Comparison of ENCODE assay signal across 24 mouse cellular contexts in genomic region chr16:18471381-18471955, GRCm38 (mm10). TPM values are rescaled to one million over a fixed set of nuclear protein-coding genes. Genes with fewer than 3 reads are reported as not detected.
DNase-seq lines count a peak whose midpoint lies in the region; ATAC-seq and TF ChIP-seq lines count a peak whose summit lies in the region.
"Had no signal": no experiment of that assay in that cellular context is flagged by ENCODE, and none has a peak within 500 bp of the region (broad histone marks: within the 10 kb centered on the region; RNA-seq: fewer than 3 reads in every experiment).

No protein-coding gene starts in this region.

- H3K9me3 ChIP-seq in hindbrain, embryonic 10.5 days: no peaks in the 10 kb centered on the region
- H3K9me3 ChIP-seq in hindbrain, embryonic 14.5 days (ENCODE audit: control insufficient read depth, low read length): no peaks in the 10 kb centered on the region
- no peaks in the 10 kb centered on the region for H3K9me3 ChIP-seq in midbrain, embryonic 11.5 days (ENCODE audit: control insufficient read depth, low read length)
- no peaks in the 10 kb centered on the region for H3K9me3 ChIP-seq in midbrain, embryonic 15.5 days
- H3K9me3 ChIP-seq in embryonic facial prominence, embryonic 13.5 days: no peaks in the 10 kb centered on the region
- H3K9me3 ChIP-seq: hindbrain, embryonic 12.5 days; liver, embryonic 13.5 days; midbrain, embryonic 13.5 days had no signal

- peaks cover 21% of the 10 kb centered on the region for H3K4me1 ChIP-seq in hindbrain, embryonic 10.5 days (replicated peaks)
- no peaks in the 10 kb centered on the region for H3K4me1 ChIP-seq in hindbrain, embryonic 14.5 days (replicated peaks; ENCODE audit: control insufficient read depth, insufficient read depth, low read length)
- no peaks in the 10 kb centered on the region for H3K4me1 ChIP-seq in midbrain, embryonic 11.5 days (ENCODE audit: control insufficient read depth, insufficient read depth, low read length)
- no peaks in the 10 kb centered on the region for H3K4me1 ChIP-seq in midbrain, embryonic 15.5 days
- H3K4me1 ChIP-seq in embryonic facial prominence, embryonic 13.5 days: peaks cover 15% of the 10 kb centered on the region; the same call in 1 of the 2 replicates
- H3K4me1 ChIP-seq: liver, embryonic 13.5 days; midbrain, embryonic 13.5 days had no signal

- 0 out of 2 replicates have a peak overlapping the region, but pooled peaks have one; percentile 3 for H3K27ac ChIP-seq in hindbrain, embryonic 10.5 days
- no peak overlapping the region for H3K27ac ChIP-seq in hindbrain, embryonic 14.5 days
- no peak overlapping the region for H3K27ac ChIP-seq in midbrain, embryonic 11.5 days (ENCODE audit: low read depth, low read length)
- no peak overlapping the region for H3K27ac ChIP-seq in midbrain, embryonic 15.5 days
- H3K27ac ChIP-seq in embryonic facial prominence, embryonic 13.5 days: 0 out of 2 replicates have a peak overlapping the region, but pooled peaks have one; percentile 12
- H3K27ac ChIP-seq in layer of hippocampus, adult 2 months: no peak overlapping the region
- H3K27ac ChIP-seq: hindbrain, embryonic 12.5 days; left cerebral cortex, adult 2 months; liver, embryonic 13.5 days; midbrain, embryonic 13.5 days had no signal

- ATAC-seq in hindbrain, embryonic 14.5 days (ENCODE audit: low FRiP score): no peak
- no peak for ATAC-seq in midbrain, embryonic 11.5 days (ENCODE audit: low FRiP score)
- no peak for ATAC-seq in midbrain, embryonic 15.5 days (replicated peaks)
- ATAC-seq in embryonic facial prominence, embryonic 13.5 days (ENCODE audit: insufficient number of reproducible peaks, insufficient read depth, low FRiP score, low TSS enrichment, low read depth): no peak
- ATAC-seq: forebrain, embryonic 16.5 days; inflammation-experienced regulatory T-cells, adult 6 months; midbrain, embryonic 13.5 days had no signal

- no peak overlapping the region for H3K9ac ChIP-seq in hindbrain, embryonic 14.5 days
- no peak overlapping the region for H3K9ac ChIP-seq in midbrain, embryonic 11.5 days (ENCODE audit: low read length)
- no peak overlapping the region for H3K9ac ChIP-seq in midbrain, embryonic 15.5 days
- H3K9ac ChIP-seq in embryonic facial prominence, embryonic 13.5 days: no peak overlapping the region
- H3K9ac ChIP-seq: hindbrain, embryonic 12.5 days; liver, embryonic 13.5 days; lung, embryonic 14.5 days; midbrain, embryonic 13.5 days had no signal

- H3K4me3 ChIP-seq in hindbrain, embryonic 10.5 days: no peak overlapping the region
- H3K4me3 ChIP-seq in hindbrain, embryonic 14.5 days (replicated peaks; ENCODE audit: low read length): no peak overlapping the region
- H3K4me3 ChIP-seq in midbrain, embryonic 11.5 days (ENCODE audit: low read depth, low read length): no peak overlapping the region
- H3K4me3 ChIP-seq in midbrain, embryonic 15.5 days: no peak overlapping the region
- no peak overlapping the region for H3K4me3 ChIP-seq in embryonic facial prominence, embryonic 13.5 days
- H3K4me3 ChIP-seq in layer of hippocampus, adult 2 months: no peak overlapping the region
- H3K4me3 ChIP-seq: hindbrain, embryonic 12.5 days; left cerebral cortex, adult 2 months; liver, embryonic 13.5 days; midbrain, embryonic 13.5 days; myocyte had no signal

- 79% methylated on average over 11 of the region's 11 CpGs for WGBS in hindbrain, embryonic 10.5 days
- 80% methylated on average over 11 of the region's 11 CpGs for WGBS in hindbrain, embryonic 14.5 days
- WGBS in midbrain, embryonic 11.5 days: 88% methylated on average over 11 of the region's 11 CpGs
- 82% methylated on average over 11 of the region's 11 CpGs for WGBS in midbrain, embryonic 15.5 days
- 53% methylated on average over 11 of the region's 11 CpGs for WGBS in embryonic facial prominence, embryonic 13.5 days

- H3K36me3 ChIP-seq in hindbrain, embryonic 10.5 days: peaks cover 38% of the 10 kb centered on the region
- H3K36me3 ChIP-seq in hindbrain, embryonic 14.5 days (replicated peaks; ENCODE audit: control insufficient read depth, insufficient read depth): peaks cover 12% of the 10 kb centered on the region
- peaks cover 2% of the 10 kb centered on the region; the same call in 1 of the 2 replicates for H3K36me3 ChIP-seq in midbrain, embryonic 11.5 days (ENCODE audit: control insufficient read depth, insufficient read depth, low read length)
- H3K36me3 ChIP-seq in midbrain, embryonic 15.5 days (replicated peaks): peaks cover 3% of the 10 kb centered on the region; the same call in 1 of the 2 replicates
- peaks cover 8% of the 10 kb centered on the region; the same call in 1 of the 2 replicates for H3K36me3 ChIP-seq in embryonic facial prominence, embryonic 13.5 days

- TF ChIP-seq CTCF in layer of hippocampus, adult 2 months (conservative IDR thresholded peaks at IDR 0.05): no peak

- H3K27me3 ChIP-seq in hindbrain, embryonic 10.5 days (ENCODE audit: insufficient read depth, poor library complexity, severe bottlenecking): no peaks in the 10 kb centered on the region
- no peaks in the 10 kb centered on the region for H3K27me3 ChIP-seq in hindbrain, embryonic 14.5 days (ENCODE audit: control insufficient read depth, insufficient read depth, low read length)
- no peaks in the 10 kb centered on the region for H3K27me3 ChIP-seq in midbrain, embryonic 11.5 days (ENCODE audit: control insufficient read depth, insufficient read depth, low read length)
- H3K27me3 ChIP-seq in midbrain, embryonic 15.5 days (replicated peaks): no peaks in the 10 kb centered on the region
- no peaks in the 10 kb centered on the region for H3K27me3 ChIP-seq in embryonic facial prominence, embryonic 13.5 days
- H3K27me3 ChIP-seq: hindbrain, embryonic 12.5 days; liver, embryonic 13.5 days; midbrain, embryonic 13.5 days had no signal

- DNase-seq in hindbrain, embryonic 10.5 days (ENCODE audit: low spot score): no peak
- DNase-seq in hindbrain, embryonic 14.5 days (ENCODE audit: low spot score): no peak
- peak; percentile 44 for DNase-seq in midbrain, embryonic 11.5 days (ENCODE audit: low spot score, missing footprints)
- DNase-seq in Muller cell, postnatal 12 days (ENCODE audit: inconsistent ontology term): peak; percentile 25
- no peak for DNase-seq in layer of hippocampus, adult 2 months (ENCODE audit: low spot score in 2 of 2)
- no peak for DNase-seq in adrenal gland, postnatal 4 days (ENCODE audit: low spot score in 2 of 2)
- DNase-seq: adrenal gland, postnatal 36 days; cerebellum, adult 2 months; cerebellum, postnatal 36 days; gastrocnemius, postnatal 25 days; kidney, postnatal 10 days; liver, embryonic 13.5 days; right cerebral cortex, postnatal 14 days; spleen, adult 18-20 months; thymus, postnatal 36 days had no signal

- H3K4me2 ChIP-seq in hindbrain, embryonic 14.5 days (replicated peaks): no peak overlapping the region
- H3K4me2 ChIP-seq in midbrain, embryonic 11.5 days: no peak overlapping the region
- no peak overlapping the region for H3K4me2 ChIP-seq in midbrain, embryonic 15.5 days
- no peak overlapping the region for H3K4me2 ChIP-seq in embryonic facial prominence, embryonic 13.5 days
- H3K4me2 ChIP-seq: hindbrain, embryonic 12.5 days; liver, embryonic 13.5 days; lung, embryonic 14.5 days; midbrain, embryonic 13.5 days had no signal

RNA-seq across cellular contexts. Expression of gene Gnb1l, which starts 27.0 kb away (rescaled TPM):
- polyA plus RNA-seq in hindbrain, embryonic 10.5 days (2016; fragmentation: Nextera tagmentation; extraction: Ambion mirVana): 16.8 and 19.5 TPM in 2 replicates
- 13.2 and 14.6 TPM in 2 replicates for polyA plus RNA-seq in hindbrain, embryonic 14.5 days (2014; fragmentation: Nextera tagmentation; extraction: Ambion mirVana)
- polyA plus RNA-seq in midbrain, embryonic 11.5 days (2014; fragmentation: Nextera tagmentation; extraction: Ambion mirVana): 10.3 and 12.9 TPM in 2 replicates
- 18.1 and 20.0 TPM in 2 replicates for polyA plus RNA-seq in midbrain, embryonic 15.5 days (2015; fragmentation: Nextera tagmentation; extraction: Ambion mirVana)
- 19.7 and 20.3 TPM in 2 replicates for polyA plus RNA-seq in embryonic facial prominence, embryonic 13.5 days (2015; fragmentation: Nextera tagmentation; extraction: Ambion mirVana)
- total RNA-seq in layer of hippocampus, adult 2 months (2021): 1 to 10 TPM; 5.8 to 6.0 TPM
- total RNA-seq in adrenal gland, postnatal 4 days (2021): 1 to 10 TPM; 5.6 to 9.2 TPM

RNA-seq across cellular contexts. Expression of gene Rtl10, which starts 27.2 kb away (rescaled TPM):
- polyA plus RNA-seq in hindbrain, embryonic 10.5 days (2016; fragmentation: Nextera tagmentation; extraction: Ambion mirVana): 2.2 and 2.7 TPM in 2 replicates
- polyA plus RNA-seq in hindbrain, embryonic 14.5 days (2014; fragmentation: Nextera tagmentation; extraction: Ambion mirVana): 2.5 and 3.1 TPM in 2 replicates
- 2.0 and 2.1 TPM in 2 replicates for polyA plus RNA-seq in midbrain, embryonic 11.5 days (2014; fragmentation: Nextera tagmentation; extraction: Ambion mirVana)
- 4.4 and 5.5 TPM in 2 replicates for polyA plus RNA-seq in midbrain, embryonic 15.5 days (2015; fragmentation: Nextera tagmentation; extraction: Ambion mirVana)
- polyA plus RNA-seq in embryonic facial prominence, embryonic 13.5 days (2015; fragmentation: Nextera tagmentation; extraction: Ambion mirVana): 5.4 and 5.5 TPM in 2 replicates
- total RNA-seq in layer of hippocampus, adult 2 months (2021): 10 to 100 TPM in 1 of 2 experiments, 1 to 10 TPM in 1; 7.0 to 11.4 TPM
- total RNA-seq in adrenal gland, postnatal 4 days (2021): 10 to 100 TPM in 1 of 2 experiments, 1 to 10 TPM in 1; 9.5 to 11.0 TPM

RNA-seq across cellular contexts. Expression of gene Comt, which starts 44.8 kb away (rescaled TPM):
- polyA plus RNA-seq in hindbrain, embryonic 10.5 days (2016; fragmentation: Nextera tagmentation; extraction: Ambion mirVana): 62.5 and 67.9 TPM in 2 replicates
- polyA plus RNA-seq in hindbrain, embryonic 14.5 days (2014; fragmentation: Nextera tagmentation; extraction: Ambion mirVana): 91.6 and 99.4 TPM in 2 replicates
- 50.8 and 52.5 TPM in 2 replicates for polyA plus RNA-seq in midbrain, embryonic 11.5 days (2014; fragmentation: Nextera tagmentation; extraction: Ambion mirVana)
- polyA plus RNA-seq in midbrain, embryonic 15.5 days (2015; fragmentation: Nextera tagmentation; extraction: Ambion mirVana): 104 and 107 TPM in 2 replicates
- 73.9 and 78.8 TPM in 2 replicates for polyA plus RNA-seq in embryonic facial prominence, embryonic 13.5 days (2015; fragmentation: Nextera tagmentation; extraction: Ambion mirVana)
- total RNA-seq in layer of hippocampus, adult 2 months (2021): 10 to 100 TPM; 74.6 to 75.1 TPM
- 100 to 1,000 TPM in 1 of 2 experiments, 10 to 100 TPM in 1; 99.0 to 129 TPM for total RNA-seq in adrenal gland, postnatal 4 days (2021)

RNA-seq across cellular contexts. Expression of gene Txnrd2, which starts 45.3 kb away (rescaled TPM):
- polyA plus RNA-seq in hindbrain, embryonic 10.5 days (2016; fragmentation: Nextera tagmentation; extraction: Ambion mirVana): 30.5 and 34.7 TPM in 2 replicates
- polyA plus RNA-seq in hindbrain, embryonic 14.5 days (2014; fragmentation: Nextera tagmentation; extraction: Ambion mirVana): 26.0 and 28.2 TPM in 2 replicates
- 21.0 and 22.7 TPM in 2 replicates for polyA plus RNA-seq in midbrain, embryonic 11.5 days (2014; fragmentation: Nextera tagmentation; extraction: Ambion mirVana)
- polyA plus RNA-seq in midbrain, embryonic 15.5 days (2015; fragmentation: Nextera tagmentation; extraction: Ambion mirVana): 34.0 and 35.5 TPM in 2 replicates
- polyA plus RNA-seq in embryonic facial prominence, embryonic 13.5 days (2015; fragmentation: Nextera tagmentation; extraction: Ambion mirVana): 14.9 and 17.7 TPM in 2 replicates
- 10 to 100 TPM; 19.7 to 21.4 TPM for total RNA-seq in layer of hippocampus, adult 2 months (2021)
- total RNA-seq in adrenal gland, postnatal 4 days (2021): 10 to 100 TPM; 60.2 to 67.6 TPM

Comparison
In these comparisons a context has a peak if more than half of its experiments do, and no peak if none do; other contexts are left out.
1. H3K27ac ChIP-seq: peak in hindbrain, embryonic 10.5 days (single experiment) and embryonic facial prominence, embryonic 13.5 days (single experiment); none in hindbrain, embryonic 14.5 days (single experiment), midbrain, embryonic 11.5 days (single experiment), midbrain, embryonic 15.5 days (single experiment) and layer of hippocampus, adult 2 months (single experiment).
2. DNase-seq: peak in midbrain, embryonic 11.5 days (single experiment) and Muller cell, postnatal 12 days (single experiment); none in hindbrain, embryonic 10.5 days (single experiment), hindbrain, embryonic 14.5 days (single experiment), layer of hippocampus, adult 2 months (0 of 2) and adrenal gland, postnatal 4 days (0 of 2).